Mouse (Mus musculus) liver, embryonic 12.5 days (tissue): ENCODE results near the gene Rpl3. TPM values are rescaled to one million over a fixed set of nuclear protein-coding genes. Genes with fewer than 3 reads are reported as not detected.
A peak's percentile ranks its signal among the peaks of the same experiment; 100 is the strongest.
"Not testable (repeated sequence)": the region's sequence is repeated elsewhere in the genome, so short reads cannot be mapped to it uniquely, and the experiment has no call there.

Experiments
- ATAC-seq: fragments of 200-750 bp; cut with Nextera tagmentation; 2 replicates; pipeline ENCODE4 v1.8.0; 2017; ENCODE audit warnings: moderate number of reproducible peaks, mild to moderate bottlenecking, moderate library complexity
- H3K27ac ChIP-seq: fragments of 300-500 bp; sonication (generic); 2 replicates; pipeline ENCODE4 v1.5.1; 2016; ENCODE audit warnings: mild to moderate bottlenecking
- H3K27me3 ChIP-seq: fragments of 300-500 bp; sonication (generic); replicated peaks from 2 replicates; pipeline ENCODE4 v1.6.1; 2016; ENCODE audit warnings: mild to moderate bottlenecking, moderate library complexity
- H3K36me3 ChIP-seq: fragments of 300-500 bp; sonication (generic); 2 replicates; pipeline ENCODE4 v1.6.1; 2016; ENCODE audit warnings: mild to moderate bottlenecking, moderate library complexity
- H3K4me1 ChIP-seq: fragments of 300-500 bp; sonication (generic); 2 replicates; pipeline ENCODE4 v1.6.1; 2016
- H3K4me2 ChIP-seq: fragments of 300-500 bp; sonication (generic); 2 replicates; pipeline ENCODE4 v1.6.1; 2016; ENCODE audit warnings: mild to moderate bottlenecking, moderate library complexity
- H3K4me3 ChIP-seq: fragments of 300-500 bp; sonication (generic); 2 replicates; pipeline ENCODE4 v1.5.1; 2016; ENCODE audit warnings: mild to moderate bottlenecking, moderate library complexity
- H3K9ac ChIP-seq: fragments of 300-500 bp; sonication (generic); 2 replicates; pipeline ENCODE4 v1.6.1; 2016; ENCODE audit warnings: mild to moderate bottlenecking, moderate library complexity
- H3K9me3 ChIP-seq: fragments of 300-500 bp; sonication (generic); replicated peaks from 2 replicates; pipeline ENCODE4 v1.6.1; 2016; ENCODE audit warnings: mild to moderate bottlenecking, moderate library complexity
- WGBS: fragments of 180-500 bp; shearing (Covaris S2); methylation state at CpG from one replicate; pipeline ENCODE4 v1.1.7; 2016; ENCODE audit not compliant: insufficient replicate concordance; 5-methylcytosine and 5-hydroxymethylcytosine counted together
- polyA plus RNA-seq: library from polyadenylated mRNA; unstranded; fragments of >200 nt; fragmentation: Nextera tagmentation; extraction: Ambion mirVana; gene quantifications from 2 replicates; pipeline ENCODE4 v1.2.1, GENCODE M21; 2016

Gene Rpl3
- polyA plus RNA-seq, 1 experiment from 2014 or later: 924 TPM

GRCm38 (mm10) chr15:80131421-80131820 is 39.8 kb upstream of the Rpl3 start:
- ATAC-seq: no peak
- peak overlapping the region; percentile 60 for H3K4me2 ChIP-seq
- H3K27me3 ChIP-seq: no peaks in the 10 kb centered on the region
- H3K9ac ChIP-seq: peak overlapping the region; percentile 65
- H3K4me3 ChIP-seq: no peak overlapping the region
- WGBS: 43% methylated on average over 6 of the region's 6 CpGs
- H3K9me3 ChIP-seq: no peaks in the 10 kb centered on the region
- peaks cover 81% of the 10 kb centered on the region for H3K4me1 ChIP-seq
- peaks cover 7% of the 10 kb centered on the region for H3K36me3 ChIP-seq
- peak overlapping the region; percentile 97 for H3K27ac ChIP-seq

- Histone ChIP-seq H3K4me3 (0 out of 2 replicates have a peak overlapping the region, but pooled peaks have one; percentile 10), H3K27me3 (no peaks in the 10 kb centered on the region)
- peak; percentile 74 for ATAC-seq
These were observed 39.0 kb upstream of the Rpl3 start for GRCm38 (mm10) chr15:80130689-80131088.

GRCm38 (mm10) chr15:80129982-80130381 is 38.3 kb upstream of the Rpl3 start:
- peaks cover 67% of the 10 kb centered on the region for H3K4me1 ChIP-seq
- H3K4me2 ChIP-seq: peak overlapping the region; percentile 60
- WGBS: 54% methylated on average over 6 of the region's 6 CpGs
- H3K9me3 ChIP-seq: no peaks in the 10 kb centered on the region
- no peak for ATAC-seq
- H3K36me3 ChIP-seq: no peaks in the 10 kb centered on the region
- no peak overlapping the region for H3K4me3 ChIP-seq
- peak overlapping the region; percentile 97 for H3K27ac ChIP-seq
- H3K27me3 ChIP-seq: no peaks in the 10 kb centered on the region
- H3K9ac ChIP-seq: peak overlapping the region; percentile 65; the same call in 1 of the 2 replicates

More at GRCm38 (mm10) chr15:80130689-80131088, 39.0 kb upstream of the Rpl3 start:
- no peaks in the 10 kb centered on the region for H3K9me3 ChIP-seq
- 21% methylated on average over 5 of the region's 5 CpGs for WGBS
- H3K4me2 ChIP-seq: peak overlapping the region; percentile 60
- H3K4me1 ChIP-seq: peaks cover 74% of the 10 kb centered on the region
- peak overlapping the region; percentile 97 for H3K27ac ChIP-seq
- H3K36me3 ChIP-seq: no peaks in the 10 kb centered on the region
- peak overlapping the region; percentile 65 for H3K9ac ChIP-seq

- H3K9ac ChIP-seq: no peak overlapping the region
- 0 out of 2 replicates have a peak, but pooled peaks have one; percentile 17 for ATAC-seq
- WGBS: 38% methylated on average over 1 of the region's 1 CpGs
- peaks cover 48% of the 10 kb centered on the region for H3K4me1 ChIP-seq
- H3K9me3 ChIP-seq: no peaks in the 10 kb centered on the region
- H3K27me3 ChIP-seq: no peaks in the 10 kb centered on the region
- H3K36me3 ChIP-seq: no peaks in the 10 kb centered on the region
- no peak overlapping the region for H3K4me3 ChIP-seq
- H3K27ac ChIP-seq: peak overlapping the region; percentile 54
- H3K4me2 ChIP-seq: no peak overlapping the region
These were observed 35.5 kb upstream of the Rpl3 start for GRCm38 (mm10) chr15:80127191-80127590.

- 69% methylated on average over 4 of the region's 4 CpGs for WGBS
- no peak overlapping the region for H3K4me2 ChIP-seq
- no peak for ATAC-seq
These were observed 33.0 kb upstream of the Rpl3 start for GRCm38 (mm10) chr15:80124651-80125050.

GRCm38 (mm10) chr15:80122431-80122830 is 30.8 kb upstream of the Rpl3 start:
- not testable (repeated sequence) for H3K27me3 ChIP-seq, H3K36me3 ChIP-seq, H3K9me3 ChIP-seq, H3K9ac ChIP-seq, H3K4me1 ChIP-seq, H3K27ac ChIP-seq, H3K4me3 ChIP-seq, ATAC-seq, H3K4me2 ChIP-seq
- WGBS: 82% methylated on average over 6 of the region's 6 CpGs

More at GRCm38 (mm10) chr15:80124651-80125050, 33.0 kb upstream of the Rpl3 start:
- H3K9me3 ChIP-seq: no peaks in the 10 kb centered on the region
- H3K4me1 ChIP-seq: peaks cover 24% of the 10 kb centered on the region
- no peaks in the 10 kb centered on the region for H3K36me3 ChIP-seq
- no peak overlapping the region for H3K9ac ChIP-seq
- no peaks in the 10 kb centered on the region for H3K27me3 ChIP-seq
- no peak overlapping the region for H3K27ac ChIP-seq
- H3K4me3 ChIP-seq: no peak overlapping the region

- H3K36me3 ChIP-seq: no peaks in the 10 kb centered on the region
- H3K9me3 ChIP-seq: no peaks in the 10 kb centered on the region
- WGBS: 79% methylated on average over 9 of the region's 9 CpGs
- peaks cover 9% of the 10 kb centered on the region for H3K4me1 ChIP-seq
- no peak overlapping the region for H3K9ac ChIP-seq
- H3K4me3 ChIP-seq: no peak overlapping the region
- H3K27me3 ChIP-seq: no peaks in the 10 kb centered on the region
- no peak for ATAC-seq
- no peak overlapping the region for H3K4me2 ChIP-seq
- H3K27ac ChIP-seq: no peak overlapping the region
These were observed 30.2 kb upstream of the Rpl3 start for GRCm38 (mm10) chr15:80121721-80122325.

- no peak overlapping the region for H3K27ac ChIP-seq
- H3K4me3 ChIP-seq: no peak overlapping the region
- H3K9ac ChIP-seq: no peak overlapping the region
- no peaks in the 10 kb centered on the region for H3K27me3 ChIP-seq
- H3K4me1 ChIP-seq: peaks cover 36% of the 10 kb centered on the region
- no peaks in the 10 kb centered on the region for H3K36me3 ChIP-seq
- WGBS: 88% methylated on average over 6 of the region's 6 CpGs
- H3K4me2 ChIP-seq: no peak overlapping the region
- H3K9me3 ChIP-seq: no peaks in the 10 kb centered on the region
- no peak for ATAC-seq
These were observed 27.4 kb upstream of the Rpl3 start for GRCm38 (mm10) chr15:80119076-80119475.

GRCm38 (mm10) chr15:80117154-80117553 is 25.5 kb upstream of the Rpl3 start:
- Histone ChIP-seq H3K9ac (no peak overlapping the region), H3K4me1 (peaks cover 38% of the 10 kb centered on the region), H3K36me3 (no peaks in the 10 kb centered on the region), H3K9me3 (no peaks in the 10 kb centered on the region), H3K27ac (peak overlapping the region; percentile 55), H3K4me2 (peak overlapping the region; percentile 36), H3K27me3 (no peaks in the 10 kb centered on the region), H3K4me3 (no peak overlapping the region)
- WGBS: 30% methylated on average over 8 of the region's 8 CpGs
- ATAC-seq: no peak

- WGBS: 49% methylated on average over 13 of the region's 13 CpGs
- Histone ChIP-seq H3K27me3 (no peaks in the 10 kb centered on the region), H3K4me2 (peak overlapping the region; percentile 51), H3K9me3 (no peaks in the 10 kb centered on the region), H3K27ac (peak overlapping the region; percentile 73), H3K36me3 (0 out of 2 replicates have a peak, but pooled peaks cover 7% of the 10 kb centered on the region), H3K4me1 (peaks cover 38% of the 10 kb centered on the region), H3K9ac (0 out of 2 replicates have a peak overlapping the region, but pooled peaks have one; percentile 29), H3K4me3 (peak overlapping the region; percentile 35)
- ATAC-seq: peak; percentile 37; the same call in 1 of the 2 replicates
These were observed 24.5 kb upstream of the Rpl3 start for GRCm38 (mm10) chr15:80115866-80116794.

GRCm38 (mm10) chr15:80115256-80115655 is 23.6 kb upstream of the Rpl3 start:
- H3K4me2 ChIP-seq: peak overlapping the region; percentile 51
- no peaks in the 10 kb centered on the region for H3K9me3 ChIP-seq
- H3K36me3 ChIP-seq: 0 out of 2 replicates have a peak, but pooled peaks cover 7% of the 10 kb centered on the region
- peaks cover 38% of the 10 kb centered on the region for H3K4me1 ChIP-seq
- peak overlapping the region; percentile 41; the same call in 1 of the 2 replicates for H3K27ac ChIP-seq
- peak; percentile 29; the same call in 1 of the 2 replicates for ATAC-seq
- peak overlapping the region; percentile 35 for H3K4me3 ChIP-seq
- no peaks in the 10 kb centered on the region for H3K27me3 ChIP-seq
- 0 out of 2 replicates have a peak overlapping the region, but pooled peaks have one; percentile 29 for H3K9ac ChIP-seq
- 53% methylated on average over 5 of the region's 5 CpGs for WGBS

- Histone ChIP-seq H3K27ac (peak overlapping the region; percentile 41; the same call in 1 of the 2 replicates), H3K4me3 (no peak overlapping the region), H3K9me3 (no peaks in the 10 kb centered on the region), H3K27me3 (no peaks in the 10 kb centered on the region), H3K9ac (no peak overlapping the region), H3K4me2 (no peak overlapping the region), H3K4me1 (peaks cover 38% of the 10 kb centered on the region), H3K36me3 (0 out of 2 replicates have a peak, but pooled peaks cover 7% of the 10 kb centered on the region)
- no peak for ATAC-seq
- WGBS: 80% methylated on average over 7 of the region's 7 CpGs
These were observed 22.7 kb upstream of the Rpl3 start for GRCm38 (mm10) chr15:80114414-80114813.
